Mouse (Mus musculus): ENCODE measurements at regions not wholly inside any gene's neighbourhood (a gene's known extent, or its start where the extent isn't known, plus 50 kb on each side); places are given as distances from the start of the nearest gene placed in this dataset.
"Not testable (repeated sequence)": the region's sequence is repeated elsewhere in the genome, so short reads cannot be mapped to it uniquely, and the experiment has no call there.

GRCm38 (mm10) chr7:64024253-64024652 lies 85.5 kb upstream of the Klf13 start:
- TF ChIP-seq CTCF (IDR thresholded peaks at IDR 0.05; ENCODE audit: borderline replicate concordance, insufficient read depth, low read depth, low read length) (no peak), POLR2A (IDR thresholded peaks at IDR 0.05; ENCODE audit: borderline replicate concordance, insufficient read depth, low read length) (no peak)
- peak; percentile 56 to 66 for DNase-seq
- Histone ChIP-seq H3K4me3 (replicated peaks; ENCODE audit: insufficient read depth, low read depth, low read length) (no peak overlapping the region), H3K27me3 (ENCODE audit: control insufficient read depth, insufficient read depth, low read length) (no peaks in the 10 kb centered on the region), H3K27ac (ENCODE audit: insufficient read depth, low read length) (peak overlapping the region; percentile 23; the same call in 1 of the 2 replicates), H3K4me1 (ENCODE audit: control insufficient read depth, insufficient read depth, low read length) (peaks cover 22% of the 10 kb centered on the region)
- 6% methylated on average over 4 of the region's 4 CpGs for WGBS

DNA sequence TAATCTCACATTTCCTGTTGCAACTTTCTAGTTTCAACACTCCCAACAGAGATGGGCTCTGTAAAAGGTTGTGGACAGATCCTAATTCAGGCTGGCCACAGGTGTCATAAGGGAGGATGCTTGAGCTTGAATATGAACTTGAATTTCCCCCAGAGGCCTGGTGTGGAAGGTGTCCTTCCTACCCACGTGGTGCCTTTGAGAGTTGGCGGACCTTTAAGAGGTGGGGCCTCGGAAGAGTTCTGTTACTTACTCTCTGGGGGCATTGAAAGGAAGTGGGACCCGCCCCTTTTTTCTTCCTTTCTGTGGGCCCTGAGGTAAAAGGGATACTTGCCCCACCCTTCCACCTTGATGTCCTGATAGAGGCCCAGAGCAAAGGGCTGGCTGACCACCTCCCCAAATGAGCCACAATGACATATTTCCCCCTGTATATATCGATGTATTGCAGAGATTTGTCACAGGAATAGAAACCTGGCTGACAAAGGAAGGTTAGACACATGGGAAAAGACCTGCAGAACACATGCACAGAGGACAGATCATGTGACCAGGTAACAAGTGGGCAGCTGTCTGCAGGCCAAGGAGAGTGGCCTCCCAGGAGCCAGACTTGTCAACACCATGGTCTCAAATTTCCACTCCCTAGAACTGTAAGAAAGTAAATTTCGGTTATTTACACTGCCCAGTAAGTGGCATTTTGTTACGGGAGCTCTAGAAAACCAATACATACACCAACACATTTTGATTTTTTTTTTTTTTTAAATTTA lies 84.2 kb upstream of the Klf13 start:
- no peak overlapping the region for H3K27ac ChIP-seq (ENCODE audit: insufficient read depth, low read length)
- DNase-seq, result no peak
- H3K4me1 ChIP-seq (ENCODE audit: control insufficient read depth, insufficient read depth, low read length), result peaks cover 22% of the 10 kb centered on the region
- no peaks in the 10 kb centered on the region for H3K27me3 ChIP-seq (ENCODE audit: control insufficient read depth, insufficient read depth, low read length)
- WGBS, result 73% methylated on average over 7 of the region's 7 CpGs
- no peak overlapping the region for H3K4me3 ChIP-seq (replicated peaks; ENCODE audit: insufficient read depth, low read depth, low read length)
- TF ChIP-seq CTCF (IDR thresholded peaks at IDR 0.05; ENCODE audit: borderline replicate concordance, insufficient read depth, low read depth, low read length) (no peak), POLR2A (IDR thresholded peaks at IDR 0.05; ENCODE audit: borderline replicate concordance, insufficient read depth, low read length) (no peak)

- Histone ChIP-seq H3K27ac (ENCODE audit: insufficient read depth, low read length) (peak overlapping the region; percentile 60), H3K4me3 (replicated peaks; ENCODE audit: insufficient read depth, low read depth, low read length) (no peak overlapping the region), H3K27me3 (ENCODE audit: control insufficient read depth, insufficient read depth, low read length) (no peaks in the 10 kb centered on the region), H3K4me1 (ENCODE audit: control insufficient read depth, insufficient read depth, low read length) (peaks cover 22% of the 10 kb centered on the region)
- WGBS, result 43% methylated on average over 9 of the region's 9 CpGs
- TF ChIP-seq CTCF (IDR thresholded peaks at IDR 0.05; ENCODE audit: borderline replicate concordance, insufficient read depth, low read depth, low read length) (no peak), POLR2A (IDR thresholded peaks at IDR 0.05; ENCODE audit: borderline replicate concordance, insufficient read depth, low read length) (no peak)
- peak; percentile 72 to 84 for DNase-seq
Observed at GRCm38 (mm10) chr7:64021241-64022108, 82.8 kb upstream of the Klf13 start.

- no peaks in the 10 kb centered on the region for H3K27me3 ChIP-seq (ENCODE audit: control insufficient read depth, insufficient read depth, low read length)
- 77% methylated on average over 3 of the region's 3 CpGs for WGBS
- H3K4me3 ChIP-seq (replicated peaks; ENCODE audit: insufficient read depth, low read depth, low read length), result no peak overlapping the region
- H3K27ac ChIP-seq (ENCODE audit: insufficient read depth, low read length), result no peak overlapping the region
- TF ChIP-seq POLR2A (IDR thresholded peaks at IDR 0.05; ENCODE audit: borderline replicate concordance, insufficient read depth, low read length) (no peak), CTCF (IDR thresholded peaks at IDR 0.05; ENCODE audit: borderline replicate concordance, insufficient read depth, low read depth, low read length) (no peak)
- DNase-seq, result no peak
- peaks cover 14% of the 10 kb centered on the region for H3K4me1 ChIP-seq (ENCODE audit: control insufficient read depth, insufficient read depth, low read length)
Observed at GRCm38 (mm10) chr7:64018107-64018506, 79.4 kb upstream of the Klf13 start.

- WGBS, result 81% methylated on average over 3 of the region's 3 CpGs
- Histone ChIP-seq H3K4me1 (ENCODE audit: control insufficient read depth, insufficient read depth, low read length) (peaks cover 12% of the 10 kb centered on the region), H3K27me3 (ENCODE audit: control insufficient read depth, insufficient read depth, low read length) (no peaks in the 10 kb centered on the region), H3K4me3 (replicated peaks; ENCODE audit: insufficient read depth, low read depth, low read length) (no peak overlapping the region), H3K27ac (ENCODE audit: insufficient read depth, low read length) (no peak overlapping the region)
- TF ChIP-seq POLR2A (IDR thresholded peaks at IDR 0.05; ENCODE audit: borderline replicate concordance, insufficient read depth, low read length), result no peak
- no peak for TF ChIP-seq CTCF (IDR thresholded peaks at IDR 0.05; ENCODE audit: borderline replicate concordance, insufficient read depth, low read depth, low read length)
- DNase-seq, result peak in 1 of 2 experiments; percentile 44
Observed at GRCm38 (mm10) chr7:64016874-64017273, 78.2 kb upstream of the Klf13 start.

- H3K4me3 ChIP-seq (replicated peaks; ENCODE audit: insufficient read depth, low read depth, low read length); DNase-seq; H3K27ac ChIP-seq (ENCODE audit: insufficient read depth, low read length); H3K4me1 ChIP-seq (ENCODE audit: control insufficient read depth, insufficient read depth, low read length); H3K27me3 ChIP-seq (ENCODE audit: control insufficient read depth, insufficient read depth, low read length): not testable (repeated sequence)
- 93% methylated on average over 2 of the region's 2 CpGs for WGBS
Observed at GRCm38 (mm10) chr7:64015136-64015535, 76.4 kb upstream of the Klf13 start.

- DNase-seq, result no peak
- 90% methylated on average over 7 of the region's 7 CpGs for WGBS
- no peaks in the 10 kb centered on the region for H3K27me3 ChIP-seq (ENCODE audit: control insufficient read depth, insufficient read depth, low read length)
- no peak overlapping the region for H3K4me3 ChIP-seq (replicated peaks; ENCODE audit: insufficient read depth, low read depth, low read length)
- no peaks in the 10 kb centered on the region for H3K4me1 ChIP-seq (ENCODE audit: control insufficient read depth, insufficient read depth, low read length)
- TF ChIP-seq POLR2A (IDR thresholded peaks at IDR 0.05; ENCODE audit: borderline replicate concordance, insufficient read depth, low read length), result no peak
- no peak for TF ChIP-seq CTCF (IDR thresholded peaks at IDR 0.05; ENCODE audit: borderline replicate concordance, insufficient read depth, low read depth, low read length)
- H3K27ac ChIP-seq (ENCODE audit: insufficient read depth, low read length), result no peak overlapping the region
Observed at GRCm38 (mm10) chr7:64014227-64014626, 75.5 kb upstream of the Klf13 start.

Data from cerebellum, adult 2 months (tissue).